In genomic region chr17:33675452-33675851, GRCm38 (mm10) we compare ENCODE assay signal across 10 mouse cellular contexts. TPM values are rescaled to one million over a fixed set of nuclear protein-coding genes. Genes with fewer than 3 reads are reported as not detected.
DNase-seq lines count a peak whose midpoint lies in the region; ATAC-seq lines count a peak whose summit lies in the region.
"Had no signal": no experiment of that assay in that cellular context is flagged by ENCODE, and none has a peak within 500 bp of the region (broad histone marks: within the 10 kb centered on the region; RNA-seq: fewer than 3 reads in every experiment).

No protein-coding gene starts in this region.

- no peak for ATAC-seq in frontal cortex, adult (ENCODE audit: low TSS enrichment)

- peak; percentile 35 for DNase-seq in heart, adult 8-10 months (ENCODE audit: low spot score)
- DNase-seq in heart, postnatal 4 days, result no peak
- peak; percentile 51 to 66 for DNase-seq in urinary bladder, adult 18-20 months (ENCODE audit: low spot score in 2 of 2)
- DNase-seq in urinary bladder, adult 2 months (ENCODE audit: low spot score), result no peak
- peak; percentile 64 for DNase-seq in kidney, postnatal 14 days
- DNase-seq in urinary bladder, postnatal 36 days (ENCODE audit: low spot score in 2 of 2), result peak; percentile 59 to 68
- DNase-seq: adrenal gland, adult 8-10 months; cerebellum, adult 9-11 months; left cerebral cortex, postnatal 4 days had no signal

RNA-seq across cellular contexts. Expression of gene Hnrnpm, which starts 11.2 kb away (rescaled TPM):
- total RNA-seq in heart, adult 8-10 months (2022), result 10 to 100 TPM; 76.0 to 96.9 (median 84.0) TPM
- 100 to 1,000 TPM; 154 to 180 TPM for total RNA-seq in heart, postnatal 4 days (2021)
- 107 and 131 TPM in 2 replicates for polyA plus RNA-seq in urinary bladder, adult 2 months (2012; rRNA removed)

RNA-seq across cellular contexts. Expression of gene Pram1, which starts 37.6 kb away (rescaled TPM):
- under 1 TPM in 2 of 4 experiments, not detected in 2; 0.27 to 0.31 TPM for total RNA-seq in heart, adult 8-10 months (2022)
- not detected for total RNA-seq in heart, postnatal 4 days (2021)
- 1.4 and 1.8 TPM in 2 replicates for polyA plus RNA-seq in urinary bladder, adult 2 months (2012; rRNA removed)

RNA-seq across cellular contexts. Expression of gene March2, which starts 43.0 kb away (rescaled TPM):
- total RNA-seq in heart, adult 8-10 months (2022), result 100 to 1,000 TPM; 126 to 160 (median 136) TPM
- 10 to 100 TPM; 84.4 to 96.9 TPM for total RNA-seq in heart, postnatal 4 days (2021)
- polyA plus RNA-seq in urinary bladder, adult 2 months (2012; rRNA removed), result 106 and 118 TPM in 2 replicates

RNA-seq across cellular contexts. Expression of gene Zfp414, which starts 46.6 kb away (rescaled TPM):
- 10 to 100 TPM in 1 of 4 experiments, 1 to 10 TPM in 3; 7.0 to 11.4 (median 8.8) TPM for total RNA-seq in heart, adult 8-10 months (2022)
- total RNA-seq in heart, postnatal 4 days (2021), result 10 to 100 TPM; 25.4 to 27.5 TPM
- polyA plus RNA-seq in urinary bladder, adult 2 months (2012; rRNA removed), result 53.8 and 58.6 TPM in 2 replicates

Comparison
In these comparisons a context has a peak if more than half of its experiments do, and no peak if none do; other contexts are left out.
1. DNase-seq: peak in heart, adult 8-10 months (single experiment), urinary bladder, adult 18-20 months (2 of 2), kidney, postnatal 14 days (single experiment) and urinary bladder, postnatal 36 days (2 of 2); none in heart, postnatal 4 days (single experiment) and urinary bladder, adult 2 months (single experiment).